In genomic region chr9:83546316-83546715, GRCm38 (mm10) we compare ENCODE assay signal across 21 mouse cellular contexts. TPM values are rescaled to one million over a fixed set of nuclear protein-coding genes. Genes with fewer than 3 reads are reported as not detected.
DNase-seq lines count a peak whose midpoint lies in the region; ATAC-seq and TF ChIP-seq lines count a peak whose summit lies in the region.
"Had no signal": no experiment of that assay in that cellular context is flagged by ENCODE, and none has a peak within 500 bp of the region (broad histone marks: within the 10 kb centered on the region; RNA-seq: fewer than 3 reads in every experiment).

No protein-coding gene starts in this region.

- H3K27me3 ChIP-seq in heart, embryonic 11.5 days (ENCODE audit: control insufficient read depth, insufficient read depth, low read length) = no peaks in the 10 kb centered on the region
- peaks cover 5% of the 10 kb centered on the region; the same call in 1 of the 2 replicates for H3K27me3 ChIP-seq in midbrain, embryonic 11.5 days (ENCODE audit: control insufficient read depth, insufficient read depth, low read length)
- peaks cover 13% of the 10 kb centered on the region for H3K27me3 ChIP-seq in midbrain, embryonic 13.5 days
- no peaks in the 10 kb centered on the region for H3K27me3 ChIP-seq in lung, postnatal 0 days (replicated peaks; ENCODE audit: insufficient read depth, low read length)
- H3K27me3 ChIP-seq: CH12.LX had no signal

- TF ChIP-seq EP300 in lung, postnatal 0 days (IDR thresholded peaks at IDR 0.05) = no peak

- no peak for ATAC-seq in heart, embryonic 11.5 days (replicated peaks; ENCODE audit: insufficient number of reproducible peaks, low FRiP score, low TSS enrichment)
- ATAC-seq in midbrain, embryonic 11.5 days (ENCODE audit: low FRiP score) = no peak
- no peak for ATAC-seq in midbrain, embryonic 13.5 days
- ATAC-seq in lung, postnatal 0 days = no peak
- ATAC-seq: forebrain, embryonic 16.5 days had no signal

- H3K4me1 ChIP-seq in heart, embryonic 11.5 days (ENCODE audit: control insufficient read depth, insufficient read depth, low read length) = peaks cover under 1% of the 10 kb centered on the region; the same call in 1 of the 2 replicates
- H3K4me1 ChIP-seq in midbrain, embryonic 11.5 days (ENCODE audit: control insufficient read depth, insufficient read depth, low read length) = no peaks in the 10 kb centered on the region
- 0 out of 2 replicates have a peak, but pooled peaks cover 9% of the 10 kb centered on the region for H3K4me1 ChIP-seq in midbrain, embryonic 13.5 days (replicated peaks)
- H3K4me1 ChIP-seq in lung, postnatal 0 days (ENCODE audit: insufficient read depth, low read depth, low read length) = no peaks in the 10 kb centered on the region

- no peaks in the 10 kb centered on the region for H3K79me2 ChIP-seq in macrophage (ENCODE audit: inconsistent target)

- no peak for TF ChIP-seq CTCF in lung, postnatal 0 days (IDR thresholded peaks at IDR 0.05)

- no peaks in the 10 kb centered on the region for H3K36me3 ChIP-seq in heart, embryonic 11.5 days (ENCODE audit: control insufficient read depth, insufficient read depth, low read length)
- no peaks in the 10 kb centered on the region for H3K36me3 ChIP-seq in midbrain, embryonic 11.5 days (ENCODE audit: control insufficient read depth, insufficient read depth, low read length)
- no peaks in the 10 kb centered on the region for H3K36me3 ChIP-seq in midbrain, embryonic 13.5 days
- H3K36me3 ChIP-seq in macrophage (ENCODE audit: inconsistent target) = no peaks in the 10 kb centered on the region
- H3K36me3 ChIP-seq in lung, postnatal 0 days (ENCODE audit: insufficient read depth, low read length) = no peaks in the 10 kb centered on the region
- H3K36me3 ChIP-seq: embryonic facial prominence, embryonic 13.5 days; forebrain, embryonic 12.5 days had no signal

- H3K27ac ChIP-seq in heart, embryonic 11.5 days (ENCODE audit: low read depth, low read length) = no peak overlapping the region
- H3K27ac ChIP-seq in midbrain, embryonic 11.5 days (ENCODE audit: low read depth, low read length) = no peak overlapping the region
- H3K27ac ChIP-seq in midbrain, embryonic 13.5 days = no peak overlapping the region
- H3K27ac ChIP-seq in macrophage = peak overlapping the region; percentile 59
- H3K27ac ChIP-seq in lung, postnatal 0 days (ENCODE audit: low read length) = no peak overlapping the region
- H3K27ac ChIP-seq: embryonic facial prominence, embryonic 13.5 days; forebrain, embryonic 12.5 days; gastrocnemius, adult 2 months; hindbrain, embryonic 14.5 days had no signal

- no peaks in the 10 kb centered on the region for H3K9me3 ChIP-seq in heart, embryonic 11.5 days (replicated peaks; ENCODE audit: control insufficient read depth, low read length)
- H3K9me3 ChIP-seq in midbrain, embryonic 11.5 days (ENCODE audit: control insufficient read depth, low read length) = no peaks in the 10 kb centered on the region
- no peaks in the 10 kb centered on the region for H3K9me3 ChIP-seq in midbrain, embryonic 13.5 days
- no peaks in the 10 kb centered on the region for H3K9me3 ChIP-seq in lung, postnatal 0 days (ENCODE audit: low read length)
- H3K9me3 ChIP-seq: embryonic facial prominence, embryonic 13.5 days; forebrain, embryonic 12.5 days had no signal

- no peak overlapping the region for H3K9ac ChIP-seq in heart, embryonic 11.5 days (ENCODE audit: low read depth, low read length)
- H3K9ac ChIP-seq in midbrain, embryonic 11.5 days (ENCODE audit: low read length) = no peak overlapping the region
- H3K9ac ChIP-seq in midbrain, embryonic 13.5 days (replicated peaks) = no peak overlapping the region
- no peak overlapping the region for H3K9ac ChIP-seq in lung, postnatal 0 days (replicated peaks; ENCODE audit: low read depth)
- H3K9ac ChIP-seq: embryonic facial prominence, embryonic 13.5 days; forebrain, embryonic 12.5 days; hindbrain, embryonic 14.5 days had no signal

- H3K4me3 ChIP-seq in heart, embryonic 11.5 days (ENCODE audit: low read depth, low read length) = no peak overlapping the region
- no peak overlapping the region for H3K4me3 ChIP-seq in midbrain, embryonic 11.5 days (ENCODE audit: low read depth, low read length)
- H3K4me3 ChIP-seq in midbrain, embryonic 13.5 days (replicated peaks) = no peak overlapping the region
- H3K4me3 ChIP-seq in macrophage (ENCODE audit: inconsistent target) = no peak overlapping the region
- no peak overlapping the region for H3K4me3 ChIP-seq in lung, postnatal 0 days (ENCODE audit: low read depth, low read length)
- H3K4me3 ChIP-seq: embryonic facial prominence, embryonic 13.5 days; forebrain, embryonic 12.5 days; gastrocnemius, adult 2 months had no signal

- no peak overlapping the region for H3K4me2 ChIP-seq in heart, embryonic 11.5 days
- H3K4me2 ChIP-seq in midbrain, embryonic 11.5 days = no peak overlapping the region
- H3K4me2 ChIP-seq in midbrain, embryonic 13.5 days (replicated peaks) = no peak overlapping the region
- H3K4me2 ChIP-seq in lung, postnatal 0 days (replicated peaks; ENCODE audit: low read depth, low read length) = no peak overlapping the region
- H3K4me2 ChIP-seq: embryonic facial prominence, embryonic 13.5 days; forebrain, embryonic 12.5 days; hindbrain, embryonic 14.5 days had no signal

- 68% methylated on average over 7 of the region's 7 CpGs for WGBS in heart, embryonic 11.5 days (ENCODE audit: insufficient replicate concordance)
- 88% methylated on average over 7 of the region's 7 CpGs for WGBS in midbrain, embryonic 11.5 days
- WGBS in midbrain, embryonic 13.5 days = 88% methylated on average over 7 of the region's 7 CpGs
- 37% methylated on average over 7 of the region's 7 CpGs for WGBS in macrophage (ENCODE audit: missing documents)
- WGBS in lung, postnatal 0 days = 71% methylated on average over 7 of the region's 7 CpGs

- DNase-seq in heart, adult 11 months = peak; percentile 85
- peak; percentile 73 for DNase-seq in midbrain, embryonic 11.5 days (ENCODE audit: low spot score, missing footprints)
- no peak for DNase-seq in lung, postnatal 0 days (ENCODE audit: low spot score)
- DNase-seq in frontal cortex, postnatal 36 days (ENCODE audit: low spot score in 2 of 2) = no peak
- DNase-seq: adrenal gland, adult 2 months; adrenal gland, postnatal 25 days; cerebellum, adult 2 months; cerebellum, postnatal 14 days; gastrocnemius, adult 2 months; gastrocnemius, postnatal 25 days; heart, postnatal 10 days; heart, postnatal 4 days had no signal

RNA-seq across cellular contexts. Expression of gene Sh3bgrl2, which starts 1.8 kb away (rescaled TPM):
- 20.5 and 22.4 TPM in 2 replicates for polyA plus RNA-seq in heart, embryonic 11.5 days (2014; fragmentation: Nextera tagmentation; extraction: Ambion mirVana)
- 10.1 and 12.2 TPM in 2 replicates for polyA plus RNA-seq in midbrain, embryonic 11.5 days (2014; fragmentation: Nextera tagmentation; extraction: Ambion mirVana)
- 5.0 and 6.1 TPM in 2 replicates for polyA plus RNA-seq in midbrain, embryonic 13.5 days (2015; fragmentation: Nextera tagmentation; extraction: Ambion mirVana)
- total RNA-seq in macrophage (2018; cell fraction: chromatin; rRNA removed) = 100 to 1,000 TPM in 15 of 26 experiments, 10 to 100 TPM in 11; 11.8 to 652 (median 135) TPM
- total RNA-seq in macrophage (2018; cell fraction: cytosol; rRNA removed) = 100 to 1,000 TPM in 4 of 26 experiments, 10 to 100 TPM in 22; 16.4 to 198 (median 40.7) TPM
- total RNA-seq in macrophage (2018; cell fraction: nucleus; rRNA removed) = 100 to 1,000 TPM in 17 of 26 experiments, 10 to 100 TPM in 9; 17.2 to 430 (median 182) TPM
- 28.6 to 35.8 TPM (median 33.4 TPM) in 3 replicates for polyA plus RNA-seq in macrophage (2018)
- polyA plus RNA-seq in lung, postnatal 0 days (2015; fragmentation: Nextera tagmentation; extraction: Ambion mirVana) = 17.3 and 18.6 TPM in 2 replicates
- total RNA-seq: granulocyte monocyte progenitor cell, adult 5-6 weeks had no signal

Comparison
In these comparisons a context has a peak if more than half of its experiments do, and no peak if none do; other contexts are left out.
1. DNase-seq: peak in heart, adult 11 months (single experiment) and midbrain, embryonic 11.5 days (single experiment); none in lung, postnatal 0 days (single experiment) and frontal cortex, postnatal 36 days (0 of 2).